10 mouse cellular contexts compared by ENCODE assay signal in the genomic region with DNA sequence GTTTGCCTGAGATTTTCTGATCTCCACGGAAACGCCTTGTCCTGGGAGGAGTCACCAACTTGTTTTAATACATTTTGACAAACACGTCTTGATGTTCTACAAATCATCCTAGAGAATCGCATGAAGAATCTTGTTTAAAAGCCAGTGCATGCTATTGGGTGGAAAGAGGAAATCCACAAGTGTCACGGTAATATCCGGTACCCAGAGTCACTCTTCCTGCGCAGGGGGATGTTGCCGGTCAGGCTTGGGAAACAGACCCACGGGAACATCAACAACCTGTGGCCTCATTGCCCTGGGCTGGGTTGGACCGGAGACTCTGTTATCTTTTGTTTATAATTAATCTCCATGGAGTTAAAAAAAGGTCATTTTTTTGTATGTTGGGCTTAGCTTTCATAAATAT. TPM values are rescaled to one million over a fixed set of nuclear protein-coding genes. Genes with fewer than 3 reads are reported as not detected.
DNase-seq lines count a peak whose midpoint lies in the region; ATAC-seq and TF ChIP-seq lines count a peak whose summit lies in the region.
"Had no signal": no experiment of that assay in that cellular context is flagged by ENCODE, and none has a peak within 500 bp of the region (broad histone marks: within the 10 kb centered on the region; RNA-seq: fewer than 3 reads in every experiment).

No protein-coding gene starts in this region.

- H3K27me3 ChIP-seq in liver, adult 2 months (ENCODE audit: control insufficient read depth, insufficient read depth, low read length): no peaks in the 10 kb centered on the region
- no peaks in the 10 kb centered on the region; the same call in 1 of the 2 replicates for H3K27me3 ChIP-seq in heart, embryonic 16.5 days (ENCODE audit: control insufficient read depth, insufficient read depth, low read length)
- H3K27me3 ChIP-seq in stomach, embryonic 14.5 days (ENCODE audit: control insufficient read depth, insufficient read depth, low read length): no peaks in the 10 kb centered on the region
- no peaks in the 10 kb centered on the region for H3K27me3 ChIP-seq in forebrain, embryonic 15.5 days
- H3K27me3 ChIP-seq in forebrain, embryonic 13.5 days: no peaks in the 10 kb centered on the region

- H3K9ac ChIP-seq in liver, adult 2 months (ENCODE audit: low read depth, low read length): no peak overlapping the region
- no peak overlapping the region for H3K9ac ChIP-seq in heart, embryonic 16.5 days (ENCODE audit: low read length)
- no peak overlapping the region for H3K9ac ChIP-seq in stomach, embryonic 14.5 days (replicated peaks; ENCODE audit: low read depth, low read length)
- no peak overlapping the region for H3K9ac ChIP-seq in forebrain, embryonic 15.5 days (replicated peaks)
- no peak overlapping the region for H3K9ac ChIP-seq in forebrain, embryonic 13.5 days
- H3K9ac ChIP-seq: forebrain, embryonic 12.5 days; limb, embryonic 15.5 days had no signal

- no peaks in the 10 kb centered on the region for H3K79me2 ChIP-seq in liver, adult 2 months (ENCODE audit: control insufficient read depth, insufficient read depth, low read length)

- no peak for TF ChIP-seq POLR2A in liver, adult 2 months (IDR thresholded peaks at IDR 0.05; ENCODE audit: extremely low read depth, insufficient read depth, low read length)

- H3K9me3 ChIP-seq in heart, embryonic 16.5 days (replicated peaks; ENCODE audit: control insufficient read depth, low read length): peaks cover 6% of the 10 kb centered on the region
- H3K9me3 ChIP-seq in stomach, embryonic 14.5 days (ENCODE audit: control insufficient read depth, low read depth, low read length): no peaks in the 10 kb centered on the region
- no peaks in the 10 kb centered on the region for H3K9me3 ChIP-seq in forebrain, embryonic 15.5 days
- peaks cover 6% of the 10 kb centered on the region; the same call in 1 of the 2 replicates for H3K9me3 ChIP-seq in forebrain, embryonic 13.5 days (replicated peaks)
- H3K9me3 ChIP-seq: forebrain, embryonic 12.5 days; limb, embryonic 15.5 days had no signal

- H3K27ac ChIP-seq in liver, adult 2 months (replicated peaks; ENCODE audit: insufficient read depth, low read depth, low read length): peak overlapping the region; percentile 55
- H3K27ac ChIP-seq in heart, embryonic 16.5 days (ENCODE audit: low read length): no peak overlapping the region
- peak overlapping the region; percentile 35; the same call in 1 of the 2 replicates for H3K27ac ChIP-seq in stomach, embryonic 14.5 days (ENCODE audit: low read length)
- H3K27ac ChIP-seq in forebrain, embryonic 15.5 days (replicated peaks): no peak overlapping the region
- H3K27ac ChIP-seq in forebrain, embryonic 13.5 days: no peak overlapping the region
- H3K27ac ChIP-seq: forebrain, embryonic 12.5 days; limb, embryonic 15.5 days had no signal

- TF ChIP-seq CTCF in liver, adult 2 months (IDR thresholded peaks at IDR 0.05; ENCODE audit: low read depth, low read length): no peak

- H3K4me3 ChIP-seq in liver, adult 2 months (ENCODE audit: insufficient read depth, low read depth, low read length): no peak overlapping the region
- H3K4me3 ChIP-seq in heart, embryonic 16.5 days (ENCODE audit: low read length): no peak overlapping the region
- no peak overlapping the region for H3K4me3 ChIP-seq in stomach, embryonic 14.5 days (ENCODE audit: low read depth, low read length)
- no peak overlapping the region for H3K4me3 ChIP-seq in forebrain, embryonic 15.5 days
- no peak overlapping the region for H3K4me3 ChIP-seq in forebrain, embryonic 13.5 days
- H3K4me3 ChIP-seq: forebrain, embryonic 12.5 days; limb, embryonic 15.5 days; myocyte had no signal

- 0 out of 2 replicates have a peak, but pooled peaks have one; percentile 39 for ATAC-seq in heart, embryonic 16.5 days (replicated peaks; ENCODE audit: extremely low read depth, insufficient read depth, low FRiP score)
- ATAC-seq in stomach, embryonic 14.5 days (ENCODE audit: insufficient number of reproducible peaks, insufficient read depth, low FRiP score, low read depth): no peak
- no peak for ATAC-seq in forebrain, embryonic 15.5 days (replicated peaks)
- no peak for ATAC-seq in forebrain, embryonic 13.5 days

- H3K4me2 ChIP-seq in heart, embryonic 16.5 days (ENCODE audit: low read depth, low read length): peak overlapping the region; percentile 10; the same call in 1 of the 2 replicates
- no peak overlapping the region for H3K4me2 ChIP-seq in stomach, embryonic 14.5 days (replicated peaks; ENCODE audit: low read depth, low read length)
- H3K4me2 ChIP-seq in forebrain, embryonic 15.5 days (replicated peaks): no peak overlapping the region
- no peak overlapping the region for H3K4me2 ChIP-seq in forebrain, embryonic 13.5 days
- H3K4me2 ChIP-seq: forebrain, embryonic 12.5 days; limb, embryonic 15.5 days had no signal

- 68% methylated on average over 10 of the region's 10 CpGs for WGBS in liver, adult 2 months
- WGBS in heart, embryonic 16.5 days: 53% methylated on average over 10 of the region's 10 CpGs
- 24% methylated on average over 10 of the region's 10 CpGs for WGBS in stomach, embryonic 14.5 days
- WGBS in forebrain, embryonic 15.5 days: 87% methylated on average over 10 of the region's 10 CpGs
- WGBS in forebrain, embryonic 13.5 days: 89% methylated on average over 10 of the region's 10 CpGs

- H3K36me3 ChIP-seq in liver, adult 2 months (ENCODE audit: control insufficient read depth, insufficient read depth, low read length): no peaks in the 10 kb centered on the region
- no peaks in the 10 kb centered on the region for H3K36me3 ChIP-seq in heart, embryonic 16.5 days (ENCODE audit: control insufficient read depth, insufficient read depth)
- no peaks in the 10 kb centered on the region for H3K36me3 ChIP-seq in stomach, embryonic 14.5 days (ENCODE audit: control insufficient read depth, insufficient read depth, low read length)
- H3K36me3 ChIP-seq in forebrain, embryonic 15.5 days: no peaks in the 10 kb centered on the region
- no peaks in the 10 kb centered on the region for H3K36me3 ChIP-seq in forebrain, embryonic 13.5 days (ENCODE audit: poor library complexity, severe bottlenecking)
- H3K36me3 ChIP-seq: forebrain, embryonic 12.5 days; limb, embryonic 15.5 days had no signal

- H3K4me1 ChIP-seq in liver, adult 2 months (ENCODE audit: control insufficient read depth, insufficient read depth, low read length): no peaks in the 10 kb centered on the region; the same call in 1 of the 2 replicates
- peaks cover 21% of the 10 kb centered on the region for H3K4me1 ChIP-seq in heart, embryonic 16.5 days (ENCODE audit: control insufficient read depth, insufficient read depth, low read length)
- H3K4me1 ChIP-seq in stomach, embryonic 14.5 days (ENCODE audit: control insufficient read depth, insufficient read depth, low read length): peaks cover 20% of the 10 kb centered on the region; the same call in 1 of the 2 replicates
- H3K4me1 ChIP-seq in forebrain, embryonic 15.5 days: peaks cover 15% of the 10 kb centered on the region
- peaks cover 10% of the 10 kb centered on the region; the same call in 1 of the 2 replicates for H3K4me1 ChIP-seq in forebrain, embryonic 13.5 days

- DNase-seq in liver, adult 2 months (ENCODE audit: extremely low read depth, low read depth, low spot score): peak; percentile 5
- DNase-seq in liver: no peak
- peak; percentile 31 to 73 for DNase-seq in kidney, postnatal 25 days

RNA-seq across cellular contexts. Expression of a gene that starts 22.1 kb away (rescaled TPM):
- 2.5 and 2.7 TPM in 2 replicates for total RNA-seq in liver, adult 2 months (2014; rRNA removed)
- polyA plus RNA-seq in liver, adult 2 months (2012; rRNA removed): 1.7 and 2.3 TPM in 2 replicates
- 63.0 and 64.3 TPM in 2 replicates for polyA plus RNA-seq in heart, embryonic 16.5 days (2015; fragmentation: Nextera tagmentation; extraction: Ambion mirVana)
- 53.5 and 56.1 TPM in 2 replicates for polyA plus RNA-seq in stomach, embryonic 14.5 days (2014; fragmentation: Nextera tagmentation; extraction: Ambion mirVana)
- polyA plus RNA-seq in forebrain, embryonic 15.5 days (2015; fragmentation: Nextera tagmentation; extraction: Ambion mirVana): 28.2 and 31.2 TPM in 2 replicates
- polyA plus RNA-seq in forebrain, embryonic 13.5 days (2015; fragmentation: Nextera tagmentation; extraction: Ambion mirVana): 15.9 and 16.7 TPM in 2 replicates
- polyA plus RNA-seq: myocyte had no signal

Comparison
In these comparisons a context has a peak if more than half of its experiments do, and no peak if none do; other contexts are left out.
1. H3K27ac ChIP-seq: peak in liver, adult 2 months (single experiment) and stomach, embryonic 14.5 days (single experiment); none in heart, embryonic 16.5 days (single experiment), forebrain, embryonic 15.5 days (single experiment) and forebrain, embryonic 13.5 days (single experiment).